Mouse (Mus musculus) common myeloid progenitor, adult 5-6 weeks (primary cell): ENCODE measurements around the gene Rita1. TPM values are rescaled to one million over a fixed set of nuclear protein-coding genes. Genes with fewer than 3 reads are reported as not detected.
A peak's percentile ranks its signal among the peaks of the same experiment; 100 is the strongest.

ENCODE experiments used
- ATAC-seq: replicated peaks from 2 replicates; pipeline ENCODE4 v1.8.0; 2016; ENCODE audit warnings: low read depth, mild to moderate bottlenecking, moderate TSS enrichment, inconsistent platforms; ENCODE audit not compliant: poor library complexity, severe bottlenecking
- total RNA-seq: library from RNA; stranded (forward); fragments of 200-1000, 187-1606 nt; gene quantifications from 2 replicates; pipeline ENCODE4 v1.2.3, GENCODE M21; 2017

Rita1 gene
- total RNA-seq, 1 experiment from 2014 or later = 3.8 TPM

DNA sequence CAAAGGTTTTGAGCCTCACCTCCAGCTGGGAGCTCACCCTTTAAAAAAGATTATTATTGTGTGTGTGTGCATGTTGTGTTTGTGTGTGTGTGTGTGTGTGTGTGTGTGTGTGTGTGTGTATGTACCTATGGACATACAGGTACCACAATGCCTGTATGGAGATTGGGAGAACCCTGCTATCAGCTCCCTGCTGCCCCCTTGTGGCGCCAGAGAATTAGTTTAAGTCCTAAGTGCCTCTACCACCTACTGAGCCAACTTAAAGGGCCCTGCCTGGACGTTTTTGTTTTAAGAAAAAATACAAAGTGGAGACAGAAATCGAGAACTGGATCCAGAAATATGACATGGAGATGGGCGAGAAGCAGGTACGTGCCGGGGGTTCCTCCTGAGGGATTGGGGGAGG lies 7.5 kb downstream of the Rita1 start:
- ATAC-seq = peak; percentile 67

DNA sequence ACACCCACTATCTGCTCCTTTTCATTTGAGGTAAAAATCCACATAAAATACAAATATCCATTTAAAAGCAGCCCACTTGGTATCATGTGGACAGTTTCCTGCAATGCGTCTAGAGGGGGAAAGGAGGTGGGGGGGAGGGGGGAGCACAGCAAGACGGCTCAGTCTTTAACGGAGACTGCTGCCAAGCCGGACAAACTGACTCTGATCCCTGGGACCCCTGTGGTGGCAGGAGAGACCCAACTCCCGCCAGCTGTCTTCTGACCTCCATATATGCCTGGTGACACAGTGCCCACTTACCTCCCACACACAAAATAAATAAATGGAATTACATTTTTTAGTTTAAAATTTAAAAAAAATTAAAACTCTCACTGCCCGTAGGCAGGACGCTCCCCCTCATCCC lies 8.9 kb downstream of the Rita1 start:
- ATAC-seq = no peak

DNA sequence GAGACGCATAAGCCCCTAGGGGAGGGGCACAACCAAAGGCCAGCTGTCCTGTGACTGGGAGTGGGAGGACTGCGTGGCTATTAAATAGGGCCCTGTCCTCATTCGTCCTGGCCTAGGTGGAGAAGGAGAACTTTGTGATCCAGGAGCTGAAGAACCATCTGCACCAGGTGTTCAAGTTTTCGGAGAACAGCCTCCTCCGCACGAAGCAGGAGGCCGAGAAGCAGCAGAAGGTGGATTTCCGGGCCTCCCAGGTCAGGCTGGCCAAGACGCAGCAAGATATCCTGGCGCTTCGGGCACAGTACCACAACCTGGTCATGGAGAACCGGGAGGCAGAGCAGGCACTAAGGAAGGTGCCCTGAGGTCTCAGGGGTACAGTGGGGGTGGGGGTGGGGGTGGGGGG lies 10.2 kb downstream of the Rita1 start:
- ATAC-seq = no peak

DNA sequence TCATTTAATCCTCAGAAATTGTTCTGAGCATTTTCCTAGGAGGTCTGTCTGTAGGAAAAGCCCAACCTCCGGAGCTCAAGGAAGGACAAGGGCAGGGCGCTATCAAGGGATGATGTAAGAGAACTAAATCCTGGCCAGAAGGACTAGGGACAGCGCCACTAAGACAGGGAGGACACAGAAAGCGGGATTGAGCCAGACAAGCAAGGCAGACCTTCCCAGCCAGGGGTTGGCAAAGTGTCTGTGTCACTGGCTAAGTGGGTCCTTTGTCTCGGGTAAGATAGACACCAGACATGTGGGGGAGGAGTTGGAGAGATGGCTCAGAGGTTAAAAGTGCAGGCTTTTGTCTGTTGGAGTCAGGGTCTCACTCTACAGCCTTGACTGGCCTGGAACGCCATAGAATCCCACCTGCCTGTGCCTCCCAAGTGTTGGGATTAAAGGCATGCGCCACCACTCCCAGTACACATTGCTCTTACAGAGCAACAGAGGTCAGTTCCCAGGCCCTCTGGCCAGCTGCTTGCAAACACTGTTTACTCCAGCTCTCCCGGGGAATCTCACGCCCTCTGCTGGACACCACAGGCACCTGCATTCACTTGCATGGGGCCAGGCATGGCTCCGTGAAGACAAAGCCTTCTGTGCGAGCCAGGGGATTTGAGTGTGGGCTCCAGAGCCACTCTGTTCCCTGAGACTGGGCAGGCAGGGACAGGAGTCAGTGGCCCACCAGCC lies 11.3 kb downstream of the Rita1 start:
- ATAC-seq = no peak

DNA sequence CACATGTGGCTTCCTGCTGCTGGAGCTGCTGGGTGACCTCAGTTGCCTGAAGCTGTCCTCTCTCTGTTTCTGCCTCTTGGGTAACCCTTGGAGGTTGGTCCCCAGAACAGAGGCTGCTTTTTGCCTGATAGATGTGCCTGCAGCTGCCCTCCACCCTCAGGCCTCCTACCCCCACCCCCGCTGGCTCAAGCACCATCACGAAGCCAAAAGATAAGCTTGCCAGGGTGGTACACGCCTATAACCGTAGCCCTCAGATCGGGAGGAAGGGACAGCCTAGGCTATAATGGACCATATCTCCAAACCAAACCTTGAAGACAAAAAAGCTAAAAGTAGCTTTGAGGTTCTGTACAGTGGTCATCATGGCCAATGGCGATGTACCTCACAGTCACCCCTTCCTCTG lies 12.8 kb downstream of the Rita1 start:
- peak; percentile 55 for ATAC-seq

DNA sequence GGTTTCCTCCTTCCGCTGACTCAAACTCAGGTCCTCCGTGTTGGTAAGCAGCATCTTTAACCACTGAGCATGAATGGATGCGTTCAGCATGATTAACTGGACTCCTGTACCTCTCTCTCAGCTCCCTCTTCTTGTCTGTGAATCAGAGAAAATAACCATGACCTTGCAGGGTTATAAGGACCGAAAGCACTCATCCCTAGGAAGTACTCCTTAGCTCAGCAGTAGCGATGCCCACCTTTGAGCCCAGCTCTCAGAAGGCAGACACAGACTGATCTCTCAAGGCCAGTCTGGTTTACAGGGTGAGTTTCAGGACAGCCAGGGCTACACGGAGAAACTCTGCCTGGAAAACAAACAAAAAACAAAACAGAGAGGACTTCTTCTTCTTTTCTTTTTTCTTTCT lies 17.9 kb downstream of the Rita1 start:
- ATAC-seq = no peak

DNA sequence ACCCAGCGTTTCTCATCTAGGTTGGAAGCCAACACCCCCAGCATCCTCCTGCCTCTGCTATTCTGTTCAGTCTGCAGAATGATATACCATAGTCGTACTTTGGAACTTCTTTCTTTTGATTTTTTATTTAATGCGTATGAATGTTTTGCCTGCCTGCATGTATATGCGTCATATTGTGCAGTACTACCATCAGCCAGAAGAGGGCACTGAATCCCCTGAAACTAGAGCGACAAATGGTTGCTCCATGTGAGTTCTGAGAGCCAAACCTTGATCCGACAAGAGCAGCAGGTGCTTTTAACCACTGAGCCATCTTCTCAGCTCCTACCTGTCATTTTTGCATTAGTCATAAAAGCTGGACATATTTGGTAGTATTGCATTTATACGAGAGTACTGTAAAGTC lies 20.2 kb downstream of the Rita1 start:
- no peak for ATAC-seq

DNA sequence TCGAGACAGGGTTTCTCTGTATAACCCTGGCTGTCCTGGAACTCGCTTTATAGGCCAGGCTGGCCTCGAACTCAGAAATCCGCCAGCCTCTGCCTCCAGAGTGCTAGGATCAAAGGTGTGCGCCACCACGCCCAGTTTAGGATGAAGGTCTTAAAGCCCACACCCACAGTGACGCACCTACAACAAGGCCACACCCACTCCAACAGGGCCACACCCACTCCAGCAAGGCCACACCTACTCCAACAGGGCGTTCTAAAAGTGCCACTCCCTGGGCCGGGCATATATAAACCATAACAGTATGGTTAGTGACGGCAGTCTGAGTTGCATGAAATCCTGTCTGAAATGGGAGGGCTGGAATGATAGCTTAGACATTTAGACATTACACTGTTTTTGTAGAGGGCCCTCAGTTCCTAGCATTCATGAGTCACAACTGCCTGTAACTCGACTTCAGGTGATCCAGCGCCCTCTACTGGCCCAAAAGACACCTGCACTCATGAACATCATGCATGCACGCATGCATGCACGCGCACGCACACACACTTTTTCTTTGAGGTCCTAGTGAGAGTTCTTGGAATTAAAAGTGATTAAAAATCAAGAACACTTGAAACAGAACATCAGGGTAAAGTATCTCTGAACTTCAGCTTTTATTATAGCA lies 21.9 kb downstream of the Rita1 start:
- no peak for ATAC-seq

DNA sequence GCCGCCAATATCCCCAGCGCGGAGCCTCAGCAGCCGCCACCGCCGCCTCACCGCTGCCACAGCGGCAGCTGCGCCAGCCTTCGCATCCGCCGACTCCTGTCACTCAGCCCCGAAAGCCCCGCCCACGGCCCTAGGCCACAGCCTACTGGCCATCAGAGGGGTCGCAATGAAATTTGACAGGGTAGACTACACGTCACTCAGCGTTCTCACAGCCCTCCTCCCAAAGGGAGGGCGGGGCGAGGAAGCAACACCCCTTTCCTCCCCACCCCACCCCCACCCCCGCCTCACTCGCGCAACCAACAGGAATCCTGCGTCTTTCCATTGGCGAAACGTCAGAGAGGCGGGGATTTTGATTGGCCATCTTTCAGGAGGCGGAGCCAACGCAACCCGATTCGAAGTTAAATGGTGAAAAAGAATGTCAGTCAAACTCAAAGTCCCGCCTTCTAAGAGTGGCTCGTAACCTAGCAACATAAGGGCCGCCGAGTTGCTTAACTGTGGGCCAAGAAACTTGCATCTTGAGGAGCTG lies 23.8 kb downstream of the Rita1 start, which contains the start of the genes Tpcn1 and Iqcd:
TSS of gene Tpcn1 (minus strand) at position 105 of the 526 bp plus-strand sequence.
TSS of gene Iqcd (plus strand) at position 448 of the 526 bp plus-strand sequence.
- peak; percentile 89 for ATAC-seq

DNA sequence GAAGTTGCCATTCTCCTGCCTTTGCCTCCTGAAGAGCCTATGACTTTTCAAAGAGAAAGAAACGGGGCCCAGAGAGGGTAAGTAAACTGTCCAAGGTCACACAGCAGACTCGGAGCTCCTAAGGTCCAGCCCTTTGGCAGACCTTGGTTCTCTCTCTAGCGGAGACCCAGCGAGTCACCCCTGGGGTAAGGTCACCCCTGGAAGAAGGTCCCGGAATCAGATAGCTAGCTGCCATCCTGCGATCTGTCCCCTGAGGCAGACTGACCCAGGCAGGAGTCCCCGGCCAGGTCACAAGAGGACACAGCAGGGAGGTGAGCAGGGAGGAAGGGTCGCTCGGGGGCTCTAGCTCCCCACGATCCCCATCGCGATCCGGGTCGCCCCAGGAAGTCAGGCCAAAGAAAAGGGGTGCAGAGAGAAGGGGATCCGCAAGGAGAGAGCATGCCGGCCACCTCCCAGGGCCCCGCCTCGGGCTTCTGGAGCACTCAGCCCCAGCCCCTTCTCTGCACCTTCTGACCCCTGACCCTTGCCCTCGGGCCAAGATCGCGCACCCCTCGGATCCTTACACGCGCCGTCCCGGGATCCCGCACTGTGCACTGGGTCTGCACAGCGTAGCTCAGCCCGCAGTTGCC lies 24.3 kb downstream of the Rita1 start:
- no peak for ATAC-seq

DNA sequence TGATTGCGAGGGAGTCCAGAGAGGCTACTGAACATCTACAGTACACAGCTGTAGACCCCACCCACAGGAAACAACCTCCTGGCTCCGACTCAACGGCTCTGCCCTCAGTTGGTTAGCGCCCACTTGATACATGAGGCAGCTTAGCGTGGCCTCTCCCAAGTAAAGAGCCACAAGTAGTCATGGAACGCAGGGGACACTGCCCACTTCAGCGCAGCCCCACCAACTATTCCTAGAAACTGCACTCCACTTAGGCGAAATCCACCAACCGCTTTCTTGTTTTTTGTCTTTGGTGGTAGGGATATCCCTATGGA lies 24.8 kb downstream of the Rita1 start:
- ATAC-seq = peak; percentile 17

DNA sequence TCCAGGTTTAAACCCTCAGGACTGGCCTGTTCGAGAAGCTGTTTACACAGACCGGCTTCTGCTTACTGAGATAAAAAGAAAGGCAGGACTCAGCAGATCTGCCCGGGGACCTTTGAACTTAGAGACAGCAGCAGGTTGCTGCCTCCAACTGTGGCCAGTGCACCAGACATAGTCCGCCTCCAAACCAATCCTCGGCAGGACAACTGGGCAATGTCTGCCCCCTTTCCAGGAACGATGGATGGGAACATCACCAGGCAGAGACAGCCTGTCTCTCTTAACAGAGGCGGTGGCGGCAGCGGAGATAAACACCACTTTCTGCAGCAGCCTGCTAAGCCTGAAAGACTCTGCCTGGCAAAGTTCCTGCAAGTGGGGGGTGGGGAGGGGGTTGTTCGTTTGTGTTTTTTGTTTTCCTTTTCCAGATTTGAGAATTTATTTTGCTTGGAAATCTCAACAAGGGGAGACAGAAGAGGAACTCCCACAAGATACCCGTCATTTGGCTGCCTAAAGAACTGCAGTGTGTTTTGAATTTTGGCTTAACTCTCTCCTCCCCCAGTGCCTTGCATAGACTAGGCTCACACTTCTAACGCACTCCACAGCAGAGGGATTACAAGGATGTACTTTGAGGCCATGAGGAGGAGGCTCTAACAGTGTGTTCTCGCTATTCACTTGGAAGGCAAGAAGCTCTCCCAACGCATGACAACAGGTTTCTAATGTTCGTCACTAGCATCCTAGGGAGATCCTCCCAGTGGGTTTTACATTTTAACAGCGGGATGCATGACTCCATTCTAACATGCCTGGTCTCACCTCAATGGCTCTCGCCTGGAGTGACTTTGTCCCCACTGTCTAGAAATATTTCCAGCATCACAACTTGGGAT lies 25.4 kb downstream of the Rita1 start:
- ATAC-seq = no peak

DNA sequence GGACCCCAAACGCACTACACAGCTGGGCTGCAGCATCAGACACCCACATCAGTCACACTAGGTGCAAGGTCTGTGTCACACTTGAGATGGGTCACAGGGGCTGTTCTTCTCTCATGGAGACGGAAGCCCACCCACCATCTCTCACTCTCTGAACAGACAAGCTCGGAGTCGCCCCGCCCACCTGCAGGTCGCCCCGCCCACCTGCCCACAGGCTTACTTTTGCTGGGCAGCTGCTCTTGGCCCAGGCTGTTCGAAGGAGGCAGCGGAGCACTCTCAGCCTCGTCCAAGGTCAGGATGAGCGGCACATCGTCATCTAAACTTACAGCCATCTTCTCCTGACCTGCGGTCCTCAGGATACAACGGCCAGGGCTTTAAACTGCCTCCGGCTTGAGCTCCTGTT lies 27.4 kb downstream of the Rita1 start:
- ATAC-seq = no peak

DNA sequence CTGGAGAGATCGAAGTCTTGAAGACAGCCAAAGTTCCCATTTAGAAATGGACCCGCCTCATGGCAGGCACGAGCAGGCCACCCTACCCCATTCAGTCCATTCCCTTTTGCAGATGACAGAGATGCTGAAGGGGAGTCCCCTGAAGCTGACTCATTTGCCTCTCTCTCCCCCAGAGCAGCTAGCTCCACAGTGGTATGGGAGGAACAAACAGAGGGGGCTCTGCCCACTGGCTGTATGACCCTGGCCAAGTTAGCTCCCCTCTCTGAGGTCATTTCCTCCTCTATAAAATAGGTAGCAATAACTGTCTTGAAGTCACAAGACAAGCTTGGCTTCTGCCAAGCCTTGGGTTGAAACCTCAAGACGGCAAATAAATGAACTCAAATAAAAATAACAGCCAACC lies 28.9 kb downstream of the Rita1 start:
- no peak for ATAC-seq

DNA sequence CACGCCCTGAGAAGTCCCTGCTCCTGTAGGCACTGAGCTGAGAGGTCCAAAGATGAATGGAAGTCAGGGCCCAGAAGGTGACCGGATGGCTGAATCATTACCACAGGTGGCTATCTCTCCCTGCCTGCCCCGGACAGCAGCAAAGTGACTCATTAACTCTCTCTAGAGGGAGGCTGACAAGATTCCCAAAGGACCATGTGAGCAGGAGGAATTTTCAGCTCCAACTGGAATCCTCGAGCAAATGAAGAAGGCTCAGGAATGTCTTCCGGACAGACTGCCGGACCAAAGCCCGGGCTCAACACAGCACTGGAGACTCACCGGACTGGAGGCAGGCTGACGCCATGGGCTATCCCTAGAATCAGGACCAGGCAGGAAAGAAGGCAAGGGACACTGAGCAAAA lies 30.4 kb downstream of the Rita1 start:
- ATAC-seq = no peak

DNA sequence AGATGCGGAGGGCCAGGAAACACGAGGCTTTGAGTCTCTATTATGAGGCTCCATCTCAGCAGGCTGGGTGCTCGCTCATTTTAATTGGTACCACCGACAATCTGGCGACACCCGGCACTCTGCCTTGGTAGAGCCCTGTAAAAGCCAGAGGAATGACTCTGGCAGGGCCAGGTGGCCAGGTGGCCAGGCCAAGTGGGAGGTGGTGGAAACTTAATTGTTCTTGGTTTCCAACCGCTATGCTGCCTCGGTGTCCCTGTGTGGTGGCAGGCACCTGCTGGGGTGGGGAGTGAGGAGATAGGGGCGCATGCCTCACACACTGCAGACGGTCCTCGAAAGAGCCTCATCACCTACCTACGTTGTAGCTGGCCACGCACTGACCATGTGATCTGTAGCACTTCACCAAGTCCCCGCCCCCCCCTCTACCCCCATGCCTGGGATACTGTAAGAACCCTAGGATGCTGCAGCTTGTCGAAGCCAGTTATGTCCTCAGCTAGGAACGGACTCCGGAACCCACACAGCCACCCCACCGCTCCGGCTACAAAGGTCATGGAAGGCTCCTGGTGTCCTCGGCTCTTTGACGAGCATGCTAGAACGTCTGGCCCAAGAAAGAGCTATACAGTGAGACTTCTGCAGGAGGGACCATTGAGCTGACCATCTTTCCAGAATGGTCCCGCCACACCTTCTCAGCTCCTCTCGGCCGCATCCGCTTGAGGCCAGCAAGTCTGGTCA lies 32.3 kb downstream of the Rita1 start:
- ATAC-seq = no peak

DNA sequence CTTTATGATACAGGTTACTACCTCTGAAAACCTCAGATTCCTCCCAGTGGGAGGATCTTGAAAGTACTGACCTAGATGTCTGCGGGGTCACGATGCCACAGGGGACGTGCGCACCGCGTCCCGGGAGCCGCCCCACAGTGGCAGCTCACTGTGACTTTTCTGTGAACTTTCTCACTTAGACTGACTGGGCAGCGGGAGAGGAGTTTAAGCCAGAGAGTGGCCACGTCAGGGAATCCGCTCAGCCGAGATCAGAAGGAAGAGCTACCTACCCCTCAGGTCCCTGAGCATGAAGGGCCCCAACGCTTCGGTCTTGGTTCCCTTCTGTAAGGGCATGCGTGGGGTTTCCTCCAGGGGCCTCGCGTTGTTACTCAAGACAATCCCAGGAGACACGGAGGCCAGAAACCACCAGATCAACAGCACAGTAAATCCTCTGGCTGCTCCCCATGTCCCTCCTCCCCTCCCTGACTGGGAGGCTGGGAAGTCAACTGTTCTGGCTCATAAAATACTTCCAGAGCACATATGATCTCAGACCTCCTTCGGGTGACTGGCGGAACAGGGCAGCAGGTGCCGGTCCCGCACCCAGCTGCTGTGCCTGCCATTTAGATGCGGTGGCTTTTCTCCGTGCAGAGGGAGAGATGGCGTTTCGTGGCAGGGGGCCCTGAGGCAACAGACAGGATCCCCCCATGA lies 33.0 kb downstream of the Rita1 start:
- peak; percentile 11; the same call in 1 of the 2 replicates for ATAC-seq

DNA sequence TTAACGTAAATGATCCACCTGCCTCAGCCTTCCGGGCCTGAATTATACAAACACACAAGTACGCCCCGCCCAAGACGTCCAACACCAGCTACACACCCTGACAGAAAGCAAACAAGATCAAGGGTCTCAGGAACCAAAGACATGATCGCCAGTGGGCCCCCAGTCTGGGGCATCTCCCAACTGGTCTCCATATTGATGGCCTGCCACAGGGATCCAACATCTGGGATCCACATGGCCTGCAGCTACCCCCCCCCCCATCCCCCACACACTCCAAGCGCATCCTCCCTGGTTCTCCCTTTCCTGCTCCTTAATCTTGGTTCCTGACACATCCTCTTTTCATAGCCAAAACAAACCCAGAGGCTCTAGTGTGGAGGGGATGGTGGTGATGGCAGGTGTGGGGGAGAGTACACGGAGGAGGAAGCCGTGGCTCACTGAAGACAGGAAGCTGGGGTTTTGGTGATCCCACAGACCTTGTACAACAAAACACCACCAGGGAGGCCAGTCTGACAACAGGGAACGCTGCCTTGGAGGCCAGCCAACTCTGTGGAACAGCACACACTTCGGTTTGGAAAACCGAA lies 33.8 kb downstream of the Rita1 start:
- ATAC-seq = peak; percentile 76
